Comparison of ENCODE assay signal across 1 mouse cellular context in the genomic region with DNA sequence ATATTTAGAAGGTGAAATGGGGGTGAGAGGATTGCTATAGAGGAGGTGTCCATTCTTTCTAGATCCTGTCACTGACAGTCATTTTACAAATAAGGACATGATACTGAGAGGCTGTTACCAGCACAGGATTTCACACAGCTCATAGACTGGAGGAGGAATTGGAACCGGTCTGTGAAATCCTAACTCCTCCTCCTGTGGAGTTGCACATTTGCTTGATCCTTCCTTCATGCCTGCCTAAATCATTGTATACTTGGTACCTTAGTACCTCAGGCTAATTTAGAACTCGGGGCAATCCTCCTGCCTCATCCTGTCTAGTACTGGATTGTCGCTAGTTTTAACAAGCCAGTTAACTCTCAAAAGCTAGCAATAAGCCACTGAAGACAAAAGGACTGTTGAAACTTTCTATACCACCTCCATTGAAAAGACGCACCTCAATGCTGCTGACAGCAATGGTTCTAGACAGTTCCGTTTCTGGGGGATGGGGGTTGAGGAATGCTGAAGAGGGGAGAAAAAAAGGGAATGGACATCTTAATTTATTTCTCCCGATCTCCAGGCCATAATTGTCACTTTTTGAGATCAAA.
TF ChIP-seq lines count a peak whose summit lies in the region.

No protein-coding gene starts in this region.

TF ChIP-seq in MEL, 35 proteins besides CTCF, POLR2A, EP300 and RAD21:
- TF ChIP-seq USF2 (IDR thresholded peaks at IDR 0.05; ENCODE audit: borderline replicate concordance in 1 of 2, insufficient read depth in 1 of 2, low read depth in 1 of 2, low read length in 2 of 2) (no peak), KAT2A (conservative IDR thresholded peaks at IDR 0.05; ENCODE audit: low read depth, low read length) (no peak), POLR2AphosphoS5 (IDR thresholded peaks at IDR 0.05; ENCODE audit: borderline replicate concordance, low read depth, low read length) (no peak), MXI1 (IDR thresholded peaks at IDR 0.05; ENCODE audit: low read depth, low read length) (no peak), TAL1 (IDR thresholded peaks at IDR 0.05; ENCODE audit: low read length) (no peak), HCFC1 (IDR thresholded peaks at IDR 0.05; ENCODE audit: low read depth, low read length) (no peak), POLR2AphosphoS2 (IDR thresholded peaks at IDR 0.05; ENCODE audit: low read length) (no peak), ZMIZ1 (IDR thresholded peaks at IDR 0.05; ENCODE audit: low read depth, low read length) (no peak), GATA1 (IDR thresholded peaks at IDR 0.05; ENCODE audit: low read depth, low read length) (no peak), MYC (IDR thresholded peaks at IDR 0.05; ENCODE audit: low read depth, low read length) (no peak), MYB (IDR thresholded peaks at IDR 0.05; ENCODE audit: low read depth, low read length) (no peak), MAX (IDR thresholded peaks at IDR 0.05; ENCODE audit: low read length) (no peak)
